Mouse (Mus musculus) retina, postnatal 7 days (tissue): ENCODE data around the gene Enoph1.

ENCODE experiments used
- DNase-seq: peaks from one replicate; pipeline ENCODE4 v3.0.0-alpha.2; 2012; ENCODE audit warnings: low read depth, low spot score

Gene Enoph1

DNA sequence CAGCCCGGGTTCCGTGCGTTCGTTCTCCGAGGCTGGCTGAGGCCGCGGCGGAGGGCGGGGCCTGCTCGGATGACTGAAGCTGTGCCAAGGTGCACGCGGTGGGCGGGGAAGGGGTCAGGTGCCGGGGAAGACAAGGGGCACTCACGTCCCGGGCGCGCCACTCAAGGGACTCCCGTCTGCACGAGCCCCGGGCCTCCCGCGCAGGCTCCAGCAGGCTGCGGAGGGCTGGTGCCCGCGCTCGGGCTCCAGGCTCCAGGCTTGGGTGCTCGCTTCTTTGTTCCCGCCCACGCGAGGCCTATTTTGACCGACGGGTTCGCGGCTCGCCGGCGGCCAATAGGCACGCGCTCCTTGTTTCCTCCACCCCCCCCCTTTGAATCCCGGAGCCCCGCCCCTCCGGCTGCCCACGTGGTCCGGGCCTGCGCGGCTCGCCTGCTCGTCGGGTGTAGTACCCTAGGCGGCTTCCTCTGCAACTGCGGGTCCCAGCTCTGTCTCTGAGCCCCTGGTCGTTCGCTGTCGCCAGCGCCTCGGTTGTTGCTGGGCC is at the start of gene Enoph1, which contains the start of gene Hnrnpdl:
Enoph1 (plus strand) TSS at position 384 of the 541 bp plus-strand sequence.
Hnrnpdl (minus strand) TSS at position 63 of the 541 bp plus-strand sequence.
- peak; percentile 91 for DNase-seq

DNA sequence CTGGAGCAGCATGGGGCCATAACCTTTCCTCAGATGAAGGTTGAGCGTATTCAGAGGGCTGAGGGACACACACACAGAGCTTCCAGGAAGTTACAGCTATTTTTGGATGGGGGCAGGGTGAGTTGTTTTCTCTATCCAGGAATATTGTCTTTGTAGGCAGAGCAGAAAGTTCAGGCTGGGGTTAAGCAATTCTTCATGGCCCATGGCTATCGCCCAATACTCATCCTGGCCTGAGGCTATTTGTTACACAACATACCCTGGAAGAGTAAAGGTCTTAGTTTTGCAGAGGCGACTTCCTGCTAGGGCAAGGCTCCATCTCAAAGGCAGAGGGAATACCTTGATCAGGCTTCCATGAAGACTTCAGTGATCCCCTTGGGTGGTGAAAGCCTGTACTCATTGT is 45.6 kb upstream of the Enoph1 start:
- DNase-seq, result no peak

DNA sequence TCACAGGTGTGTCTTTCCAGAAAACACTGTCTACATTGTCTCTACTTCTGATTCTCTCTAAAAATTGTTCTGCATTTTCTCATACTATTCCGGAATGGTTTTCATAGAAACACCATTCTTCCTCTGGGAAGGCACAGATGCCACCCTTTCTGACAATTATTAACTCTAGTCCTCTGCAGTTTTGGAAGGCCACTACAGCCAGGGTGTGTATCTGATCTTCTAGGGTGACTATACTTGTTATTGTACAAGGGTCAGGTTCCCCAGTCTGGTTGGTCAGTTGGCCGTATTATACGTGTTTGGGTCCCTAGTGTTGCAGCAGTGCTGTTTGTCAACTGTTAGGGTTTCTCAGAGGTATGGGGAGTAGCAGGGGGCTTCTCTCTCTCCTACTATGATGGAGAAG is 45.1 kb upstream of the Enoph1 start:
- DNase-seq, result no peak

DNA sequence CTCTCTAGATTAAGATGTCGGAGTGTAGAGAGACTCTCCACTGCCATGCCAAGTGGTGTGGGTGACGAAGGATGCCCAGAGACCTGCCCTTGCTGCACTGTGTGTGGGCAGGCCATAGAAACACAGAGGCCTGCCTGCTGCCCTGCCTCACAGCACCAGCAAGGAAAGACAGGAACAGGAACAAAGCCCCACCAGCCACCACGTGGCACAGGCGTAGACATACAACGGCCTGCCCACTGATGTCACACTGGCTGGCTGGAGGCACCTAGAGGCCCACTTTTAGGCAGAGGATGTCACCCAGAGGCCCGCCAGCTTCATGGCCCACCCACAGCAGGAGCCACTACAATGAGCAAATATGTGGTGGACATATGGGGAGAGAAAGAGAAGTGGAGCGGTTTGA is 39.7 kb upstream of the Enoph1 start:
- no peak for DNase-seq

DNA sequence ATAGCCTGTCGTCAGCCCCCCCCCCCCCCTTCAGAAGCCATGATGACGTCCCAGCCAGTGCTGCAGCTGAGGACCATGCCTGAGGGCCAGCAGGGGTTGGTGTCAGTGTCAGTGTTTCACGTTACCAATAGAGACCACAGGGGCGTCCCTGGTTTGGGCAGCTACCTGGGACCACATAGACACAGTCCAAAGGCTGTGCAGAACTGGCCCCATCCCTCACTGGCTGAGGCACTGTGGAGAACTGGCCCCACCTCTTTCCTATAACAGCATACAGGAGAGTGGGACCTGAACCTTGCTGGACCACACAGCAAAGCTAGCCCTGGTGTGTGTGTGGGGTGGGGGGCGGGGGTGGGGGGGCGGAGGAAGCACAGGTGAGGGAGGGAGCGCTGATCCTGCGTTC is 39.3 kb upstream of the Enoph1 start:
- no peak for DNase-seq

DNA sequence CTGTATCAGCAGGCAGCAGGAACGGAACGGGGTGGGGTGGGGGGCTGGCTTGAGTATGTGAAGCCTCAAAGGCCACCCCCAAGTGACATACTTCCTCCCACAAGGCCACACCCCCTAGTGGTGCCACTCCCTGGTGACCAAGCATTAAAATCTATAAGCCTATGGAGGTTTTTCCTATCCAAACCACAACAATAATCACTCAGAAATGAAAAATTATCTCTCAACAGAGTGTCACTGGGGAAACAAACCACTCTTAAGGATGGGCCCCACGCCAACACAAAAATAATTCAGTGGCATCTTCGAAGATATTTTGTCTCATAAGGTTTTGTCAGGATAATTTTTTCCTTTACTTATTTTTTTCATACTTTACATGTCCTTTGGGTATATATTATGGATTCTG is 35.9 kb upstream of the Enoph1 start:
- no peak for DNase-seq

DNA sequence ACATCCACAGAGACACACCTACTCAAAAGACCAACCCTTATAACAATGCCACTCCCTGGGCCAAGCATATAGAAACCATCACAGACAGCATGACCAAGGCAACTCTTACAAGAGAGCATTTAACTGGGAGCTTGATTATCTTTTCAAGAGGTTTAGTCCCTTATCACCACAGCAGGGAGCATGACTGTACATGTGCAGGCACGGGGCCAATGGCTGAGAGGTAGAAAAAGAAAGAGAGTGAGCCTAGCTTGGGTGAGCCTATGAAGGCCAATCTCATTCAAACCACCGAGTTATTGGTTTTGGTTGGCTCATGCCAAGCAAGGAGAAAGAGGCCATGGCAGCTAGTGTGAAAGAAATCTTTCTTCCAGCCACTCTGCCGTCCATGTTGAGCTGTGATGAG is 34.4 kb upstream of the Enoph1 start:
- DNase-seq, result no peak

DNA sequence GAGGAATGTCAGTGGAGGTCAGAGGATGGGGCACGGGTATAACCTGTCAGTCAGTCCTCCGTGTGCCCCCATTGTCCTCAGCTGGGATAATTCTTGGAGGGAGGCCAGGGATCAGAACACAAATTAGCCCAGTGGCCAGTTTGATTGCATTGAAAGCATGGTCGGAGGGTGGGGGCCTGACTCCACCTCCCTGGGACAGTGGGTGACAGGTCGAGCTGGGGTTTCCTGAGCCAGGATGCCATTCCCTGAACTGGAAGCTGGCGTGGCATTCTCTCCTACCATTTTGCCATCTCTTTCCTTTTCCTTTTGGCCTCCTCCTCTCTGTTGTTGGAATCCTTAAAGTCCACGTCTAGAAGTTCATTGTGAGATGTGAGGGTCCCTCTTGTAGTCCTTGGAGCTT is 33.9 kb upstream of the Enoph1 start:
- no peak for DNase-seq

DNA sequence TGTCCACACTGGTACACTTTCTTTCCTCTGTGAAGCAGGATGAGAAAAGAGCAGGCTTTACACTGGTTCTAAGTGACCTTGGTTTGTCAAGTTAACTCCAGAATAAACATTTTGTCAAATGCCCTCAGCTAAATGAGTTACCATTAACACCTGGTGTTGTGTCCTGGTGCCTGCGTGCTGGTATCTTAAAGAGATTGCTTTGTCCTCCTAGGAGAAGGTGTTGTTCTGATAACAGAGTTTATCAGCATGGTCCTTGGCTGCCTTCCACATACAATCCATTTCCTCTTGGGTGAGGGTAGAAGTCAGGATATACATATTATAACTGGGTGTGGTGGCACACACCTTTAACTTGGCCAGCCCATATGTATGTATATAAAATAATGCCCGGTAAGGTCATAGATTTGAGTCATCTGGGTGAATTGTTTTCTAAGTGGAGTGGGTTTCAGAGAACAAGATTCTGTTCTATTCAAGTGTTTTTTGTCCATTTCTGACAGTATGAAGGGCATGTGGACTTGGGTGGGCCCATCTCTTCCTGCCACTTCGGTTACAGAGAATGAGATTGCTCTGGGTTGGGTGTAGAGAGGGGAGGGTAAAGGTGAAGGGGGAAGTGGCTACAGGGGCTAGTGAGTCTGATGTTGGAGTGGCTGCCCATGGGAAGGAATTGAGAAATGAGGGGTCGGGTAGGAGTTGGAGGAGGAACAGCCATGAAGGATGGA is 33.3 kb upstream of the Enoph1 start:
- no peak for DNase-seq

DNA sequence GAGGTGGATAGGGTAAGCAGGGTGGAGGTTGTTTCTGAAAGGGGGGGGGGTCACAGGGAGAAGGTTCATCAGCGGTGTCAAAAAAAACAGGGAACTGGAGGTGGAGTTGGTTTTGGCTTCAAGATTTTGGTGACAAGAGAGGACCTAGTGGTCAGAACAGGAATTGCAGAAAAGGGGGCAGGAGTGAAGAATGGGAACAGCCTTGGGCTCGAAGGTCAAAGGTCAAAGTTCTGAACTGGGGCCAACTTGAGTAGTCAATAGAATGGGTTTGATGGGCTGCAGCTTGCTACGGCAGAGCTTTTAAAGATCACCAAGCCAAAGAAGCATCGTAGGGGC is 32.8 kb upstream of the Enoph1 start:
- DNase-seq, result no peak

DNA sequence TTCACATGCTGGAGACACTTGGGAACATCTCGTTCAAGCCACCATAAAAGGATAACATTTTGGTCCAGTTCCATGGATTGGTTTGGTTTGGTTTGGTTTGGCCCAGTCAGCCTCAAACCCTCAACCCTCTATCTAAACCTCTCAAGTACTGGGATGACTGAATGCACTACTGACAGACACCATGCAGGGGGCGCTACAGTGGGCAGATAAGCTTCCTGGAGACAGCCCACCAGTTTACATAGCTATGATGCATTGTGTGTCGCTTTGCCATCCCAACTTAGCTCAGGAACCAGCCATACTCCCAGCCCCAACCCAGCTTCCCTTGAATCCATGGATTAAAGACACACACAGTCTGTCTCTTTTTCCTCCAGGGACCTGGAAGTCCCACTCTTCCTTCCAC is 31.3 kb upstream of the Enoph1 start:
- DNase-seq, result no peak

DNA sequence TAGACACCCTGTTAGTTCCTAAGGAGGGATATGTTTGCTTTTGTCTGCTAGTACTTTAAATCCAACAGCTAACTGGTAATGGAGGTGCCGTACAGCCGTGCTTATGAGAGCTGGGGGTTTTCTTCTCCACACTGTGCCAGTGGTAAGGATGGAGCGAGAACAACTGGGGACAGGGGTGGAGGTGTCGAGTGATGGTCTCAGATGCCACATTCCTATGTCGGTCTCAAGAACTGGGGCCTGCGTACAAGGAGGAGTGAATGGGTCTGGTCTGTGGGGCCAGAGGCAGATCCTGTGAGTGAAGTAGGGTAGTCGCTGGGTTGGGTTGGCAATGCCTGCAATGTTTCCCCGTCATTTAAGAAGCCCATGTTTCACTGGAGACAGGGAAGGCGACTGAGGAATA is 27.2 kb upstream of the Enoph1 start:
- DNase-seq, result no peak

DNA sequence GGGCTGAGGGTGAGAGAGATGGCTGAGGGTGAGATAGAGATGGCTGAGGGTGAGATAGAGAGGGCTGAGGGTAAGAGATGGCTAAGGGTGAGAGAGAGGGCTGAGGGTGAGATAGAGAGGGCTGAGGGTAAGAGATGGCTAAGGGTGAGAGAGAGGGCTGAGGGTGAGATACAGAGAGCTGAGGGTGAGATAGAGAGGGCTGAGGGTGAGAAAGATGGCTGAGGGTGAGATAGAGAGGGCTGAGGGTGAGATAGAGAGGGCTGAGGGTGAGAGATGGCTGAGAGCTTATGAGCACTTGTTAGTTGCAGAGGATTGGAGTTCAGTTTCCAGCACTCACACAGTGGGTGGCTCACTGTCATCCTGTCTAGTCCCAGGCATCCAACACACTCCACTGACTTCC is 19.7 kb upstream of the Enoph1 start:
- no peak for DNase-seq

DNA sequence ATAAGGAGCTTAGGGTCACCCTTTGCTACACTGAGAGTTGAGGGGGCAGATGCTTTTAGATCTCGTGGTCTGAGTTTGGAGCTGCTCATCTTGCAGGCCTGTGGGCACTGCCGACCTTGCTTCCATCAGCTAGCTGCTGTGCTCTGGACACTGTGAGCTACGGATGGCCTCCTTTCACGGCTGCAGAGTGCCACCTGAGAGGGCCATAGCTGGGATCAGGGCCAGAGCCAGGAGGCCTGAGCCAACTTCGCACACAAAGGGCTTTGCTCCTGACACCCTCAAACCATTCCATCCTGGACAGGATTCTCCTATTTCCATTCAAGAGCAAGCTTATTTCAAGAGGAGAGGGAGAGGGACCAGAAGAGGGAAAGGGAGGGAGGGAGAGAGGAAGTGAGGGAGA is 15.4 kb upstream of the Enoph1 start:
- no peak for DNase-seq

DNA sequence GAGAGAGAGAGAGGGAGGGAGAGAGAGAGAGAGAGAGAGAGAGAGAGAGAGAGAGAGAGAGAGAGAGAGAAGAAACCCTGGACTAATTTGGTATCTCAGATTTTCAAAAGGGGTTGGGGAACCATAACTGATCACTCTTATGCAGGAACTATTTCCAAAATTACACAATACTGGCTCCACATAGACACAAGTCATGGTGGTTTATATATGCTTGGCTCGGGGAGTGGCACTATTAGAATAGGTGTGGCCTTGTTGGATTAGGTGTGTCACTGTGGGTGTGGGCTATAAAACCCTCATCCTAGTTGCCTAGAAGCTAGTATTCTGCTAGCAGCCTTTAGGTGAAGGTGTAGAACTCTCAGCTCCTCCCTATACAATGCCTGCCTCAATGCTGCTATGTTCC is 14.9 kb upstream of the Enoph1 start:
- DNase-seq, result no peak

DNA sequence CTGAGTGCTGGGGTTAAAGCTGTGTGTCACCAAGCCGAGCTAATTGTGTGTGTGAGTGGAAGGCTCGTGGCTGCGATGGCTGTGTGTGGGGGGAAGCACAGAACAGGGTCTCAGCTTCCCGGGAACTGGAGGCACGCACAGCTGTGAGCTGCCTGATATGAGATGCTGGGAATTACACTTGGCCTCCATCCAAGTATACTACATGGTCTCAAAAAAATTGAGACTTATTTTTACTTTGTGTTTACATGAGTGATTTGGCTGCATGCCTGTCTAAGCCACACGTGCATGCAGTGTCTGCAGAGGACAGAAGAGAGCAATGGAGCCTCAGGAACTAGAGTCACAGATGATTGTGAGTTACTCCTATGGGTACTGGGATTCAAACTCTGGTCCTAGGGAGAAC is 9.7 kb upstream of the Enoph1 start:
- DNase-seq, result no peak

DNA sequence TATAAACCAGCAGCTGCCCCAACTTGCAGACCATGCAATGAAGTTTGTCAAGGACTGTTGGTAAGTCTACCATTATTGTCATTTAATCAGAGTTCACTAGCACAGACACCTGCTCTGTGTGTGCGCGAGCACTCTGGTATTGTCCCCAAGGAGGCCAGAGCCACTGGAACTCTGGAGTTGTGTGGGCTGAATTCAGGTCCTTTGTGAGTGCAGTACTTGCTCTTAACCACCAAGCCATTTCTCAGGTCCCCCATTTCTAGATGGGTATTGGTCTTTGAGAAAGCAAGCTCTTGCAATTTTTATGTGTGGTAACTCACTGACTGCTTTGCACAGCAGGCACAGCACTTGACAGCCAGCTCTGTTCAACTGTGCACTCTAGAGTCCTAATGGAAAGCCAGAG is 7.7 kb upstream of the Enoph1 start:
- DNase-seq, result no peak

DNA sequence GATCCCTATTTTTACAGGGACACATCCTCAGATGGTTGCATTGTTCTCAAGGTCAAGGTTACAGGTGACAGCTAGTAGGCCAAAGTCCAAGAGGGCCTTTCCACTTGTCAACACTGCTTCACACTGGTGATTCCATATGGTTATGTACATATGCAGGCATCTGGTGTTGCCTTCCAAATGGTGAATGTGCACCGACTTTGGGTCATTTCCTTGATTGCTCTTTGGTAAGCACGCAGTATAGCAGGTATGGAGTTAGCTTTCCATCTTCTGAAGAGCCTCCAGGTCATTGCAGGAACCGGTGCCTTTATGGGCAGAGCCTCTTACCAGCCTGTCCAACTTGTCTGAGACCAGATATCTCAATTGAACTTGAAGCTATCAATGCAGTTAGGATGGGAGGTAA is 7.1 kb upstream of the Enoph1 start:
- no peak for DNase-seq

DNA sequence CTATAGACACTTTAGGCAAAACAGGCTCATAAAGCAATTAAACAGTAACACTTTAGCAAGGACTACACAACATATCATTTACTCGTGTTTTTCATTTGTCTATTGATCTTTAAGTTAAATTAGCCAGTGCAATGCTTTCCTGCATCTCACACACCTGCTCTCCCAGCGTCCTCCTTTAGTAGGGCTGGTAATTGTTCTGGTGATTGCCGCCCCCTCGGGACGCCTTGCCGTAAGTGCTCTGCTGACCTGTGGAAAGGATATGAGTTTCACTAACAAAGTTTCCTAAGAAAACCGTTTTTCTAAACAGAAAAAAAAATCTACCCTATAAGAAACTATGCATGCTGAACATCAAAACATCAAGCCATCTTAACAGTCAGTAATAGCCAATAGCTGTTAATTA is 3.8 kb upstream of the Enoph1 start:
- no peak for DNase-seq

DNA sequence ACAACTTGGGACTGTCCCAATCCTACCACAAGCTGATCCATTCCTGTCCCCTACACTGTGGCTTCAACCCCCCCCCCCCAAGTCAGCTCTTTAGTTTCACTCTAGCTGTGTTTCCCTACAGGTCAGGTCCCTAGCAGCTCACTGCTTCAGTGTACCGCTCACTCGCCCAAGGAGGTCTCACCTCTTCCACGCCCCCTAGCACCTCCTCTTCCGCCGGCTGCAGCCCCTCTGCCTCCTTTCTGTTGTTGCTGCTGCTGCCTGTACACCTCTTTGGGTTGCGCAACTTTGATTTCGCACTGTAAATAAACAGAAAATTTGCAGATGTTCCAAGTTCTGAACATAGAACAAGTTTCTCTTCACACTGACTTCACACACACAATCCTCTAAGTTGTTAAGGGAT is 3.1 kb upstream of the Enoph1 start:
- DNase-seq, result no peak

DNA sequence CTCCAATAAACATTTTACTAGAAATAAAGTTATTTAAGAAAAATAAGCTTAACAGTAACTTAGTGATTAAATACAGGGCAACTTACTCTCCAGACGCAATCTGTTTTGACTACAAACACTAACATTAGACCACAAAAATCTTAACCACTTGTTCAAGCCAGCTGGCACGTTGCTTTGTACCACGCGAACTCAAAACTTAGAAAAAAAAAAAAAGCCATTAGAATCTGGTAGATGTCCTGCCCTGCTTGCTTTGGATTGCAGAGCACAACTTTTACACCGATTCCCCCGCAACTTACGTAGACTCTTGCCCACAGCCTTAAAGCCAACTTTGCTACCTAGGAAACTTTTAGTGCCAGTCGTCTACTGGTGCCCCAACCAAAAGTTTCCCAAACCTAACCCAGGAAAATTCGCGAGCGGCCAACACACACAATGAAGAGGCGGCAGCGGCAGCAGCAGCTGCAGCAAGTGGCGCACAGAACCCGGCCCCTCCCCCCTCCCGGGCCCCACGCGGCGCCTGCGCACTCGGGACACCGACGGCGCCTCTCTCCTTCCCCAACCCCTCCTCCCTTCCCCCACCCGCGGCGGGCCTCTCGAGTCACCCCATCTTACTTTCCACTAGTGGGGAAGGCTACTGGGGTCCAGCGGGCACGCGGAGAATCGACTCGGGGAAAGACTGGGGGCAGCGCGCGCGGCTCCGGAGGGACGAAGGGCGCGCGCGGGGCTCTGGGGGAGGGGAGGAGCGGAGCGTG is 1.6 kb upstream of the Enoph1 start:
- peak; percentile 83 for DNase-seq

DNA sequence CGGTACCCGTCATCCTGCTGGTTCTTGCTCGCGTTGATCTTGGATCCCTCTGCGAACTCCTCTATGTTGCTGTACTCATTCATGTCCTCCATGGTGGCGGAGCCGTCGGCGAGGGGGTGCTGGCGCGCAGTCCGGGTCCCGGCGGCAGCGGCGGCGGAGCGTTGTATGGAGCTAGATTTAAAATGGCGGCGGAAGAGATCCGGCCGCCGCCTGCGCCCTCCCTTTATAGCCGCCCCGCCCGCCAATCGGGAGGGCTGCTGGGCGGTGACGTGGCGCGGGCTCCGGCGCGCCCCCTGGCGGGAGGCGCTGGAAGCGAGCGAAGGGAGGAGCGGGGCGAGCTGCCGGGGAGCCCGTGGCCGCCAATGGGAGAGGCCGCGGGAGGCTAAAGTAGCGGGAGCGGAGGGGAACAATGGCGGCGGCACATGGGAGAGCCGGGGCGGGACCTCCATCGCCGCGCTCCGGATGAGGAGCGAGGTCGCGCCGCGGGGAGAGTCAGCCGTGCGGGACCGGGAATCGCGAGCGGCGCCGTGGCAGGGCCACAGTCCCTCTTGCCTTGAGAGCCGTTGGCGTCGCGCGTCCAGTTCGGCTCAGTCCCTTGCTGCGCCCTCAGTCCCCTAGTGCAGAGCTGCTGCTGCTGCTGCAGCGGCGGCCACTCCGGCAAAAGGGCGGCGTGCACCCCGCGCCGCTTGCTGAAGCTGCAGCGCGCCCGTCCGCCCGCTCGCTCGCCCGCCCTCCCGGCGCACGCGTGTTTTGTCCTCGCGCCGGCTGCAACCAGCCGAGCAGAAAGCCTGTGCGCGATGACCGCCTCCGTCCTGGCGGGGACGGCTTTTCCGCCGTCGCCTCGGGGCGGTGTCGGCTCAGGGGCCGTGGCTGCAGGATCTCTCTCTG is 827 bp upstream of the Enoph1 start:
- DNase-seq, result peak; percentile 95
